Comparison of ENCODE assay signal across 13 mouse cellular contexts in the genomic region with DNA sequence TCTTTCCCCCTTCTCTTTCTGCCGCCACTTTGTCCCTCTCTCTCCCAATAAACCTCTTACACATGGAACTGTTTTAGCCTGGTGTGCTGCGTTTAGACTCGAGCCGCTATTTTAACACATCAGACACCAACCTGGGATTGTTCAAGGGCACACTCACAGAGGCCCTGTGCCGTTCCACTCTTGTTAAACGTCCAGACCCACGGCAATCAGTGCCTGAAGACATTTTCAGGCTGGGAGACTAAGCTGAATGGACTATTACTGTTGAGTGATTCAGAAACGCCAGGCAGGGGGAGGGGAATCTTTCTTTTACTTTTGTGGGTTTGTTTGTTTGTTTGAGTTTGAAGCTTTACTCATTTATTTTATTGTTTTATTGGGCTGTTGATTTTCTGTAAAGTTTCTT. TPM values are rescaled to one million over a fixed set of nuclear protein-coding genes. Genes with fewer than 3 reads are reported as not detected.
A peak's percentile ranks its signal among the peaks of the same experiment; 100 is the strongest.
DNase-seq lines count a peak whose midpoint lies in the region; ATAC-seq and TF ChIP-seq lines count a peak whose summit lies in the region.
"Had no signal": no experiment of that assay in that cellular context is flagged by ENCODE, and none has a peak within 500 bp of the region (broad histone marks: within the 10 kb centered on the region; RNA-seq: fewer than 3 reads in every experiment).

No protein-coding gene starts in this region.

- H3K4me3 ChIP-seq in forebrain, embryonic 13.5 days, result no peak overlapping the region
- H3K4me3 ChIP-seq in forebrain, postnatal 0 days (ENCODE audit: low read depth, low read length), result no peak overlapping the region
- no peak overlapping the region for H3K4me3 ChIP-seq in midbrain, embryonic 13.5 days (replicated peaks)
- H3K4me3 ChIP-seq in lung, adult 2 months (replicated peaks; ENCODE audit: extremely low read depth, low read depth, low read length), result no peak overlapping the region
- H3K4me3 ChIP-seq: heart, embryonic 10.5 days; stomach, embryonic 15.5 days had no signal

- no peaks in the 10 kb centered on the region for H3K9me3 ChIP-seq in forebrain, embryonic 13.5 days (replicated peaks)
- H3K9me3 ChIP-seq in forebrain, postnatal 0 days (ENCODE audit: low read length), result no peaks in the 10 kb centered on the region
- no peaks in the 10 kb centered on the region for H3K9me3 ChIP-seq in midbrain, embryonic 13.5 days
- H3K9me3 ChIP-seq: heart, embryonic 10.5 days; stomach, embryonic 15.5 days had no signal

- H3K27me3 ChIP-seq in forebrain, embryonic 13.5 days, result peaks cover 35% of the 10 kb centered on the region
- peaks cover 7% of the 10 kb centered on the region; the same call in 1 of the 2 replicates for H3K27me3 ChIP-seq in forebrain, postnatal 0 days (ENCODE audit: insufficient read depth, low read length)
- peaks cover 30% of the 10 kb centered on the region for H3K27me3 ChIP-seq in midbrain, embryonic 13.5 days
- H3K27me3 ChIP-seq: stomach, embryonic 15.5 days had no signal

- no peak overlapping the region for H3K9ac ChIP-seq in forebrain, embryonic 13.5 days
- H3K9ac ChIP-seq in forebrain, postnatal 0 days, result no peak overlapping the region
- H3K9ac ChIP-seq in midbrain, embryonic 13.5 days (replicated peaks), result no peak overlapping the region
- H3K9ac ChIP-seq: stomach, embryonic 15.5 days had no signal

- no peaks in the 10 kb centered on the region for H3K36me3 ChIP-seq in forebrain, embryonic 13.5 days (ENCODE audit: poor library complexity, severe bottlenecking)
- H3K36me3 ChIP-seq in forebrain, postnatal 0 days (ENCODE audit: insufficient read depth), result no peaks in the 10 kb centered on the region
- no peaks in the 10 kb centered on the region for H3K36me3 ChIP-seq in midbrain, embryonic 13.5 days
- H3K36me3 ChIP-seq: heart, embryonic 10.5 days; stomach, embryonic 15.5 days had no signal

- TF ChIP-seq POLR2A in lung, adult 2 months (IDR thresholded peaks at IDR 0.05; ENCODE audit: borderline replicate concordance, extremely low read depth, low read depth, low read length), result no peak

- peaks cover 43% of the 10 kb centered on the region for H3K4me1 ChIP-seq in forebrain, embryonic 13.5 days
- H3K4me1 ChIP-seq in forebrain, postnatal 0 days (ENCODE audit: insufficient read depth), result peaks cover 19% of the 10 kb centered on the region; the same call in 1 of the 2 replicates
- H3K4me1 ChIP-seq in midbrain, embryonic 13.5 days (replicated peaks), result peaks cover 48% of the 10 kb centered on the region
- H3K4me1 ChIP-seq in lung, adult 2 months (ENCODE audit: control insufficient read depth, insufficient read depth, low read length), result no peaks in the 10 kb centered on the region

- H3K27ac ChIP-seq in forebrain, embryonic 13.5 days, result no peak overlapping the region
- no peak overlapping the region for H3K27ac ChIP-seq in forebrain, postnatal 0 days (ENCODE audit: low read depth, low read length)
- peak overlapping the region; percentile 57 for H3K27ac ChIP-seq in midbrain, embryonic 13.5 days
- H3K27ac ChIP-seq: heart, embryonic 10.5 days; stomach, embryonic 15.5 days had no signal

- peak overlapping the region; percentile 33 for H3K4me2 ChIP-seq in forebrain, embryonic 13.5 days
- H3K4me2 ChIP-seq in forebrain, postnatal 0 days (ENCODE audit: low read depth), result no peak overlapping the region
- H3K4me2 ChIP-seq in midbrain, embryonic 13.5 days (replicated peaks), result peak overlapping the region; percentile 20; the same call in 1 of the 2 replicates
- H3K4me2 ChIP-seq: liver, embryonic 11.5 days; stomach, embryonic 15.5 days had no signal

- 0 out of 2 replicates have a peak, but pooled peaks have one; percentile 44 for ATAC-seq in forebrain, embryonic 13.5 days
- ATAC-seq in forebrain, postnatal 0 days, result no peak
- 0 out of 2 replicates have a peak, but pooled peaks have one; percentile 11 for ATAC-seq in midbrain, embryonic 13.5 days

- no peak for DNase-seq in forebrain, postnatal 0 days
- peak; percentile 40 for DNase-seq in R1 (ENCODE audit: low read depth, low spot score)
- peak; percentile 29 for DNase-seq in forelimb bud, embryonic 11.5 days (ENCODE audit: low read depth, low spot score)
- no peak for DNase-seq in gastrocnemius, postnatal 4 days (ENCODE audit: low spot score in 2 of 2)
- no peak for DNase-seq in frontal cortex, postnatal 14 days (ENCODE audit: low spot score in 2 of 2)
- DNase-seq in lung, adult 2 months, result no peak
- DNase-seq: kidney, postnatal 36 days; thymus, postnatal 25 days had no signal

- TF ChIP-seq CTCF in forebrain, postnatal 0 days (IDR thresholded peaks at IDR 0.05; ENCODE audit: low read depth), result no peak
- TF ChIP-seq CTCF in lung, adult 2 months (IDR thresholded peaks at IDR 0.05; ENCODE audit: insufficient read depth, low read length), result no peak

- WGBS in forebrain, embryonic 13.5 days, result 13% methylated on average over 8 of the region's 8 CpGs
- WGBS in forebrain, postnatal 0 days, result 8% methylated on average over 8 of the region's 8 CpGs
- 14% methylated on average over 8 of the region's 8 CpGs for WGBS in midbrain, embryonic 13.5 days
- WGBS in lung, adult 2 months, result 54% methylated on average over 8 of the region's 8 CpGs

RNA-seq across cellular contexts. Expression of a gene that starts 45.1 kb away (rescaled TPM):
- 10.4 and 10.7 TPM in 2 replicates for polyA plus RNA-seq in forebrain, embryonic 13.5 days (2015; fragmentation: Nextera tagmentation; extraction: Ambion mirVana)
- total RNA-seq in forebrain, postnatal 0 days (2014; rRNA removed), result 14.5 and 20.7 TPM in 2 replicates
- polyA plus RNA-seq in forebrain, postnatal 0 days (2015; fragmentation: Nextera tagmentation; extraction: Ambion mirVana), result 8.0 and 9.5 TPM in 2 replicates
- 13.0 and 15.6 TPM in 2 replicates for polyA plus RNA-seq in midbrain, embryonic 13.5 days (2015; fragmentation: Nextera tagmentation; extraction: Ambion mirVana)
- total RNA-seq in gastrocnemius, postnatal 4 days (2021), result 10 to 100 TPM; 16.9 to 18.8 TPM
- polyA plus RNA-seq in lung, adult 2 months (2012; rRNA removed), result 6.4 and 8.1 TPM in 2 replicates

Comparison
In these comparisons a context has a peak if more than half of its experiments do, and no peak if none do; other contexts are left out.
1. DNase-seq: peak in R1 (single experiment) and forelimb bud, embryonic 11.5 days (single experiment); none in forebrain, postnatal 0 days (single experiment), gastrocnemius, postnatal 4 days (0 of 2), frontal cortex, postnatal 14 days (0 of 2) and lung, adult 2 months (single experiment).